Mouse (Mus musculus): ENCODE measurements around the gene Psmd7. TPM values are rescaled to one million over a fixed set of nuclear protein-coding genes. Genes with fewer than 3 reads are reported as not detected.

Psmd7 gene
- polyA plus RNA-seq (2014; fragmentation: Illumina TruSeq; extraction: RNeasy Lipid Tissue Mini Kit (QIAGEN cat#74804)) = 108 TPM

DNA sequence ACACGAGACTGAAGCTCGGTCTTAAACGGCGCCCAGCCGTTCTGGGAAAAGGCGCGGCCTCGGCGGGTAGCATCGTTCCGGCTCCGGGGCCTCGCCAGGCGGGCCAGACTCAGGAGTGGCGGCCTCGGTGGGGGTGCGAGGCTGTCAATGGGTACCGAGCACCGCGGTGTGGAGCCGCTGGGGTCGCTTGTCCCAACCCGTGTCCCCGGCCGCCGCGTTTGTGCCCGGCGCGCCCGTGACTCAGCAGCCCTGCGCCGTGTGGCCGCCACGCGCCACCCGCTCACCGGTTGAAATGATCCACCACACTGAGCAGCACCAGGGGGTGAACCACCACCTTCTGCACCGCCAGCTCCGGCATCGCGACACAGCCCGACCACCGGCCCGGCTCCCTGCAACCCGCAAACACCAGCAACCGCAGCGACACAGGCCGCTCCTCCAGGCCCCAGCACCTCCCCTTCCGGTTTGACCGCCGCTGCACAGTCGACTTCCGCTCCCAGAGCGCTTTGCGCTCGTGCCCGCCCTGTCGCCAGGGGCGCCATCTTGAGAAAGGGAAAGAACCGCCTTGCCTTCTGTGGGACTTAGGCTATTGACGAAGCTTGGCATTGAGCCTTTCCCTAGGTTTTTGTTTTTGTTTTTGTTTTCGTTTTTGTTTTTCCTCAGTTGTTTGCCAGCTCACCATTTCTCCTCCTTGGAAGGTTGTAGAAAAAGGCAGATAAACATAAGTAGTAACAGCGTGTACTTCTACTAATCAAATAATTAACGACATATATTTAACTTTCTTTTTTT, at the start of gene Psmd7:
Psmd7 (minus strand) TSS at position 470 of the 786 bp plus-strand sequence.

Other genes with a start within 250 kb of the Psmd7 start
- 8.9 TPM for gene Nqo1, start 185.3 kb downstream of the Psmd7 start, polyA plus RNA-seq (2014; fragmentation: Illumina TruSeq; extraction: RNeasy Lipid Tissue Mini Kit (QIAGEN cat#74804))
- 14.0 TPM for gene Nob1, start 163.4 kb downstream of the Psmd7 start, polyA plus RNA-seq (2014; fragmentation: Illumina TruSeq; extraction: RNeasy Lipid Tissue Mini Kit (QIAGEN cat#74804))
- 10.3 TPM for gene Wwp2, start 152.1 kb downstream of the Psmd7 start, polyA plus RNA-seq (2014; fragmentation: Illumina TruSeq; extraction: RNeasy Lipid Tissue Mini Kit (QIAGEN cat#74804))

All from ovary, adult 10 weeks (tissue).